Mouse (Mus musculus): ENCODE data around the gene Furin.

- no peak for TF ChIP-seq GATA1 (IDR thresholded peaks at IDR 0.05; ENCODE audit: borderline replicate concordance, low read length)
- TF ChIP-seq FLI1 (IDR thresholded peaks at IDR 0.05; ENCODE audit: low read length), result no peak
These were observed 48.1 kb downstream of the Furin start for GRCm38 (mm10) chr7:80357156-80357555.

Data from megakaryocyte, embryonic 14.5 days (primary cell).